16 mouse cellular contexts compared by ENCODE assay signal in the genomic region with DNA sequence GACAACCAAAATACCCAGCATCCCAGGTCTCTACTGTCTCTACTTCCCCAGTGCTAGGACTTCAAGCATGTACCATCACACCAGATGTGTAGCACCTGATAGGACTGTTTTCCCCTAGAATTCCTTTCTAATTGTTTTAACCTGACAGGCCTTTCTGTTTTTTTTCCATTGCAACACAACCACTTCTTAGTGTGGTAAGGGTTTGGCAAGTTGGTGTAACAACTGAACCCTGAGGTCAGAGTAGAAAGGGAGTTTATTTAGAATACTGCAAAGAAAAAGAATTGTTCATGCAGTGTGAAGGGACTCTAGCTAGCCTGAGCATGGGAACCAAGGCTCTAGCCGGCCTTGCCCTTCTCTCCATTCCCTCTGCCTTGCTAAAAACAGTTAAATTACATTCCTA.
"Had no signal": no experiment of that assay in that cellular context is flagged by ENCODE, and none has a peak within 500 bp of the region (broad histone marks: within the 10 kb centered on the region; RNA-seq: fewer than 3 reads in every experiment).

No protein-coding gene starts in this region.

- DNase-seq: gastrocnemius, postnatal 14 days; gastrocnemius, postnatal 36 days; heart, adult 2 months; heart, postnatal 10 days; heart, postnatal 4 days; kidney, adult 18-20 months; kidney, adult 8-10 months; kidney, postnatal 10 days; kidney, postnatal 25 days; kidney, postnatal 4 days; liver; liver, embryonic 13.5 days had no signal

- ATAC-seq: hindbrain, embryonic 16.5 days; inflammation-experienced regulatory T-cells, adult 6 months; intestine, embryonic 15.5 days; intestine, postnatal 0 days had no signal
